Mouse (Mus musculus) spleen, adult 2 months (tissue): ENCODE measurements around the gene Gabarap.

Experiments used
- CTCF ChIP-seq: fragments of 200-500 bp; IDR thresholded peaks from 2 replicates; pipeline ENCODE4 v1.5.1; 2011; ENCODE audit warnings: mild to moderate bottlenecking, inconsistent platforms; ENCODE audit not compliant: insufficient read depth, insufficient read length, insufficient replicate concordance; ENCODE audit errors: extremely low read depth
- POLR2A ChIP-seq: fragments of 200-500 bp; IDR thresholded peaks from 2 replicates; pipeline ENCODE4 v1.6.1; 2011; ENCODE audit warnings: low read depth, low read length, inconsistent platforms

DNA sequence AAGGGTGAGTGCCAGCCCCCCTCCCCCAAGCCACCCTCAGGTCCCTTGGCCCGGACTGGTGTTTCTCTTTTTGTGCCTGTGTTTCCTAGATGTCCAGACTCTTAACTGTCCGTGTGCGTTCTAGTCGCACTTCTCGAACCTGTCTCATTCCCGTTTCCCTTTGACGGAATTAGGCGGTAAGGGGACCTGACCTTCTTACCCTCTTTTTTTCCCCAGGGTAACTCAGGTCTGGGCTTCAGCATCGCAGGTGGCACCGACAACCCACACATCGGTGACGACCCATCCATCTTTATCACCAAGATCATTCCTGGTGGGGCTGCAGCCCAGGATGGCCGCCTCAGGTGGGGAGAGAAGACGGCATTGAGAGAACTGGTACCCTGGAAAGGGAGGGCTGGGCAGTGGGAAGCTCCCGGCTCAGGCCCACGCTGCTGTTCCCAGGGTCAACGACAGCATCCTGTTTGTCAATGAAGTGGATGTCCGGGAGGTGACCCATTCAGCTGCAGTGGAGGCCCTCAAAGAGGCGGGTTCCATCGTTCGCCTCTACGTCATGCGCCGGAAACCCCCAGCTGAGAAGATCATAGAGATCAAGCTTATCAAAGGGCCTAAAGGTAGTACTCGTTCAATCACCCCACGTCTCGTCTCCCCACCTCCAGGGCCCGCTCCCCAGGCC lies 39.8 kb downstream of the Gabarap start:
- TF ChIP-seq CTCF, result no peak
- TF ChIP-seq POLR2A, result no peak
